Mouse (Mus musculus): ENCODE data around the gene Mobp. TPM values are rescaled to one million over a fixed set of nuclear protein-coding genes. Genes with fewer than 3 reads are reported as not detected.
"Not testable (repeated sequence)": the region's sequence is repeated elsewhere in the genome, so short reads cannot be mapped to it uniquely, and the experiment has no call there.

Gene Mobp
- 0.10 TPM in 1 of 2 replicates, not detected in the other for polyA plus RNA-seq (2015; fragmentation: Nextera tagmentation; extraction: Ambion mirVana)

DNA sequence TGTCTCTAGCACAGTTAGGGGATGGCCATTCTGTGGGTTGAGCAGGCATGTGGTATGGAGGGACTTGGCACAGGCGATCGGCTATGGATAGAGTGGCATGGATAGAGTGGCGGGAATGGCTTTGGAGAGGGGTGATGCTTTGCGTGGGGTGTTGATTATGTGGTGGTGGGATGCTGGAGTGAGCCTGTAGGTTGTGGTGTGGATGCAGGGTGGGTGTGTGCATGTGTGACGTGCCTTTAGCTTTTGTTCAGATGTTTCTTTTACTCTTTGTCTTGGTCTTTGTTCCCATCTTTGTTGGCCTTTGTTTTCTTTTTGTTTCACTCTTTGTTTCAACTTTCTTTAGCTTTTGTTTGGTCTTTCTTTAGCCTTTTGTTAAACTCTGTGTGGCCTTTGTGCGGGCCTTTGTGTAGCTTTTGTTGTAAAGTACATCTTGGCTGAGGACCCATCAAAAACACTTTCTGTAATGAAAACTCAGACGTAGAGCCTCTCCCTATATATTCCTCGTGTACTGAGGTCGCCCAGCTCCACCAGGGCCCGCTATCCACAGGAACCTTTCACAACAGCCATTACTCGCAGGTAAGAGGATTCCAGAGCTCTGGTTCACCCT is at the start of gene Mobp:
Gene Mobp, plus strand, starts transcription at position 486 of the 607 bp plus-strand sequence.
- no peak within 1 kb of the TSS for H3K4me2 ChIP-seq (ENCODE audit: low read length)
- H3K4me1 ChIP-seq (ENCODE audit: control insufficient read depth, insufficient read depth, low read length): no peaks in the 10 kb centered on the region
- H3K4me3 ChIP-seq (ENCODE audit: low read depth, low read length): no peak within 1 kb of the TSS
- H3K9ac ChIP-seq (ENCODE audit: low read depth, low read length): no peak within 1 kb of the TSS
- 34% methylated on average over 11 of the region's 11 CpGs for WGBS
- H3K27me3 ChIP-seq (ENCODE audit: control insufficient read depth, insufficient read depth, low read depth, low read length): no peaks in the 10 kb centered on the region
- H3K27ac ChIP-seq (ENCODE audit: low read length): no peak within 1 kb of the TSS
- H3K36me3 ChIP-seq (ENCODE audit: control insufficient read depth, insufficient read depth, low read length): no peaks in the 10 kb centered on the region
- ATAC-seq: no peak
- H3K9me3 ChIP-seq (replicated peaks; ENCODE audit: control insufficient read depth, low read length, poor library complexity, severe bottlenecking): no peaks in the 10 kb centered on the region

GRCm38 (mm10) chr9:120101165-120101564 is 48.3 kb upstream of the Mobp start:
- no peaks in the 10 kb centered on the region for H3K4me1 ChIP-seq (ENCODE audit: control insufficient read depth, insufficient read depth, low read length)
- no peak for ATAC-seq
- no peak overlapping the region for H3K4me3 ChIP-seq (ENCODE audit: low read depth, low read length)
- no peak overlapping the region for H3K27ac ChIP-seq (ENCODE audit: low read length)
- H3K9ac ChIP-seq (ENCODE audit: low read depth, low read length): no peak overlapping the region
- WGBS: 96% methylated on average over 2 of the region's 2 CpGs
- no peak overlapping the region for H3K4me2 ChIP-seq (ENCODE audit: low read length)
- no peaks in the 10 kb centered on the region for H3K9me3 ChIP-seq (replicated peaks; ENCODE audit: control insufficient read depth, low read length, poor library complexity, severe bottlenecking)
- no peaks in the 10 kb centered on the region for H3K36me3 ChIP-seq (ENCODE audit: control insufficient read depth, insufficient read depth, low read length)
- no peaks in the 10 kb centered on the region for H3K27me3 ChIP-seq (ENCODE audit: control insufficient read depth, insufficient read depth, low read depth, low read length)

DNA sequence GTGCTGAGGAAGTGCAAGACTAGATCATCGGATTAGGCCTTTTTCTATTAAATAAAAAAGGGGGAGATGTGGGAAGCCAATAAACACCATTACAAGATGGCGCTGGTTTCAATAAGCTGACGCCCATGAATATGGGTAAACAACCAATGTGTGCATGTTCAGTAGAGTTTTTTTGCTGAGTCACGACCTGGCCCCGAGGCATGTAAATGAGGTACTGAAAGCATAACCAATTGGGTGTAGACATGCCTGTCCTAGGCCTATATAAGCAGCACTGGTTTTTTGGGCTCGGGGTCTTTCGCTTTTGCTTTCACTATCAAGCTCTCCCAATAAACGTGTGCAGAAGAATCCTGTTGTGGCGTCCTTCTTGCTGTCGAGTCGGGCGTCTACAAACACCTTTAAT is 40.6 kb upstream of the Mobp start:
- not testable (repeated sequence) for H3K27ac ChIP-seq (ENCODE audit: low read length); H3K4me3 ChIP-seq (ENCODE audit: low read depth, low read length); ATAC-seq; H3K9me3 ChIP-seq (replicated peaks; ENCODE audit: control insufficient read depth, low read length, poor library complexity, severe bottlenecking); H3K9ac ChIP-seq (ENCODE audit: low read depth, low read length); H3K4me2 ChIP-seq (ENCODE audit: low read length); H3K4me1 ChIP-seq (ENCODE audit: control insufficient read depth, insufficient read depth, low read length); H3K27me3 ChIP-seq (ENCODE audit: control insufficient read depth, insufficient read depth, low read depth, low read length); H3K36me3 ChIP-seq (ENCODE audit: control insufficient read depth, insufficient read depth, low read length)
- WGBS: 98% methylated on average over 12 of the region's 12 CpGs

- Histone ChIP-seq H3K4me1 (ENCODE audit: control insufficient read depth, insufficient read depth, low read length) (peaks cover 8% of the 10 kb centered on the region), H3K4me3 (ENCODE audit: low read depth, low read length) (peak within 1 kb of the TSS; percentile 77), H3K9ac (ENCODE audit: low read depth, low read length) (peak within 1 kb of the TSS; percentile 78), H3K27me3 (ENCODE audit: control insufficient read depth, insufficient read depth, low read depth, low read length) (no peaks in the 10 kb centered on the region), H3K27ac (ENCODE audit: low read length) (peak within 1 kb of the TSS; percentile 95), H3K9me3 (replicated peaks; ENCODE audit: control insufficient read depth, low read length, poor library complexity, severe bottlenecking) (no peaks in the 10 kb centered on the region), H3K36me3 (ENCODE audit: control insufficient read depth, insufficient read depth, low read length) (no peaks in the 10 kb centered on the region), H3K4me2 (ENCODE audit: low read length) (peak within 1 kb of the TSS; percentile 61)
- ATAC-seq: peak; percentile 98
- WGBS: 1% methylated on average over 61 of the region's 62 CpGs
Measured at GRCm38 (mm10) chr9:120110211-120111018, 39.1 kb upstream of the Mobp start, which contains the start of gene Slc25a38. Gene Slc25a38, plus strand, starts transcription at chr9:120110374.

DNA sequence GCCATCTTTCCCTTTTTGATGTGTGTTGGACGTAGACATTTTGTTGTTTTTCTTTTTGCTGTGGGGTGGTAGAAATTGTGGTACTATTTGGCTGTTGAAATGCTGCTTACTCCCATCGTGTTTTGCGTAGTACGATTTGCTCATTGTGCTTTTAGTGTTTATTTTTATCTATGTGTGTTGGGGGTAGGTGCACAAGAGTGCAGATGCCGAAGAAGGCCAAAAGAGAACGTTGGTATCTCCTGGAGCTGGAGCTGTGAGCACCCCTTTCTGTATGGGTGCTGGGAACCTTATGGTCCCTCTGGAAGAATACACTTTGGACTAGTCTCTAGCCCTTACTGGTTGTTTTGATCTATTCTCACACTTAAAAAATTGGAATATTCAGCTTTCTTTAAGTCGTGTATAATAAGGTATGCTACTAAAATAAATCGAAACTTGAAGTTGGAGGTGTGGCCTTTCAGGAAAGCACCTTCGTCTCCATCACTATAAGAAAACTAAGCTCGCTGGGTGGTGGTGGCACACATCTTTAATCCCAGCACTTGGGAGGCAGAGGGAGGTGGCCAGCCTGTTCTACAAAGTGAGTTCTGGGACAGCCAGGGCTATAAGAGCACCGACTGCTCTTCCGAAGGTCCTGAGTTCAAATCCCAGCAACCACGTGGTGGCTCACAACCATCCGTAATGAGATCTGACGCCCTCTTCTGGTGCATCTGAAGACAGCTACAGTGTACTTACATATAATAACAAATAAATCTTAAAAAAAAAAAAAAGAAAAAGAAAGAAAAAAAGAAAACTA is 38.2 kb upstream of the Mobp start:
- ATAC-seq: no peak
- 86% methylated on average over 15 of the region's 15 CpGs for WGBS
- peak overlapping the region; percentile 78 for H3K9ac ChIP-seq (ENCODE audit: low read depth, low read length)

DNA sequence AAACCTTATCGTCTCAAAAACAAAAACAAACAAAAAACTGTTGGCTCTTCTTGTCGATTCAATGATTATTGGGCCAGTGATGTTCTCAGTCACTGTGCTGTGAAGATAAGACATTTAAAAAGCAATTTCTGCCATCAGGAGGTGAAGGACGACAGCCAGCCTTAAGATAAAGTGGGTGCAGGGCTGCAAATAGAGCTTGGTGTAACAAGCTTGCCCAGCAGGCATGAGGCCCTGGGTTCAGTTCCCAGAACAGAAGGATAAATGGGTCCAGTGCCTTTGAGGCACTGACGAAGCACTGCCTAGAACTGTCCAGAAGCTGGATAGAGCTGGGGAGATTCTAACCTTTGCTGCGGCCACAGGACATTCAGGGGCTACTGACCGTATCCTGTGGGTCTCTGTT is 37.0 kb upstream of the Mobp start:
- Histone ChIP-seq H3K27ac (ENCODE audit: low read length) (no peak overlapping the region), H3K27me3 (ENCODE audit: control insufficient read depth, insufficient read depth, low read depth, low read length) (no peaks in the 10 kb centered on the region), H3K4me2 (ENCODE audit: low read length) (no peak overlapping the region), H3K9me3 (replicated peaks; ENCODE audit: control insufficient read depth, low read length, poor library complexity, severe bottlenecking) (no peaks in the 10 kb centered on the region), H3K9ac (ENCODE audit: low read depth, low read length) (no peak overlapping the region), H3K36me3 (ENCODE audit: control insufficient read depth, insufficient read depth, low read length) (0 out of 2 replicates have a peak, but pooled peaks cover 2% of the 10 kb centered on the region), H3K4me1 (ENCODE audit: control insufficient read depth, insufficient read depth, low read length) (peaks cover 8% of the 10 kb centered on the region), H3K4me3 (ENCODE audit: low read depth, low read length) (no peak overlapping the region)
- WGBS: 93% methylated on average over 6 of the region's 6 CpGs
- no peak for ATAC-seq

More for the DNA sequence above, 38.2 kb upstream of the Mobp start:
- Histone ChIP-seq H3K27me3 (ENCODE audit: control insufficient read depth, insufficient read depth, low read depth, low read length) (no peaks in the 10 kb centered on the region), H3K4me2 (ENCODE audit: low read length) (peak overlapping the region; percentile 61), H3K27ac (ENCODE audit: low read length) (peak overlapping the region; percentile 95), H3K9me3 (replicated peaks; ENCODE audit: control insufficient read depth, low read length, poor library complexity, severe bottlenecking) (no peaks in the 10 kb centered on the region), H3K4me1 (ENCODE audit: control insufficient read depth, insufficient read depth, low read length) (peaks cover 8% of the 10 kb centered on the region), H3K4me3 (ENCODE audit: low read depth, low read length) (peak overlapping the region; percentile 77), H3K36me3 (ENCODE audit: control insufficient read depth, insufficient read depth, low read length) (no peaks in the 10 kb centered on the region)

GRCm38 (mm10) chr9:120113456-120113855 is 36.1 kb upstream of the Mobp start:
- Histone ChIP-seq H3K4me1 (ENCODE audit: control insufficient read depth, insufficient read depth, low read length) (peaks cover 8% of the 10 kb centered on the region), H3K4me2 (ENCODE audit: low read length) (no peak overlapping the region), H3K4me3 (ENCODE audit: low read depth, low read length) (no peak overlapping the region), H3K36me3 (ENCODE audit: control insufficient read depth, insufficient read depth, low read length) (0 out of 2 replicates have a peak, but pooled peaks cover 4% of the 10 kb centered on the region), H3K27me3 (ENCODE audit: control insufficient read depth, insufficient read depth, low read depth, low read length) (no peaks in the 10 kb centered on the region), H3K27ac (ENCODE audit: low read length) (no peak overlapping the region), H3K9ac (ENCODE audit: low read depth, low read length) (no peak overlapping the region), H3K9me3 (replicated peaks; ENCODE audit: control insufficient read depth, low read length, poor library complexity, severe bottlenecking) (no peaks in the 10 kb centered on the region)
- ATAC-seq: no peak
- WGBS: 94% methylated on average over 7 of the region's 7 CpGs

DNA sequence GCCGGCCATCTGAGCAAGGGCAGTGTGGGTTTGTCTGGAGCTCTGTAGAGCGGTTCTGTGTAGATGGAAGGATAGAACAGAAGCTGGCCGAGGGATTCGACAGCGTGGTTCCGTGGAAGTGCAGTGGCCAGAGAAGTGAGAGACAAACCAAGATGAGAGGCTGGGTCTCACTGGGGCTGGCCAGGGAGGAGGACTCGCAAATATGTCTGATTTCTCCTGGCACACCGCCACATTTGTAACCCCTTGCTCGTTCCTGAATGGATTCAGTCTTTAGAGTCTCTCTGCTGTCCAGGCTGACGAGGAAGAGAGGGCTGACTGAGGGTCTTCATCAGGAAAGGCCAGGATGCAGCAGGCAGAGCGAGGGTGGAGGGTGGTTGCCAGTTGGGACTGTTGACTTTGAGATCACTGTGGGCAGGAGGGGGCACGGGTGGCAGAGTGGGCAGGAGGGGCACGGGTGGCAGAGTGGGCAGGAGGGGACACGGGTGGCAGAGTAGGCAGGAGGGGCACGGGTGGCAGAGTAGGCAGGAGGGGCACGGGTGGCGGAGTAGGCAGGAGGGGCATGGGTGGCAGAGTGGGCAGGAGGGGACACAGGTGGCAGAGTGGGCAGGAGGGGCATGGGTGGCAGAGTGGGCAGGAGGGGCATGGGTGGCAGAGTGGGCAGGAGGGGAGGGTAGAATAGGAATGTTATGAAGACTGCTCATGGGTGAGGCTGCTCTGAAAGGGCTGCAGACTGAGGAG is 35.3 kb upstream of the Mobp start:
- peaks cover 5% of the 10 kb centered on the region; the same call in 1 of the 2 replicates for H3K36me3 ChIP-seq (ENCODE audit: control insufficient read depth, insufficient read depth, low read length)
- no peaks in the 10 kb centered on the region for H3K27me3 ChIP-seq (ENCODE audit: control insufficient read depth, insufficient read depth, low read depth, low read length)
- H3K4me2 ChIP-seq (ENCODE audit: low read length): no peak overlapping the region
- WGBS: 88% methylated on average over 17 of the region's 17 CpGs
- H3K4me1 ChIP-seq (ENCODE audit: control insufficient read depth, insufficient read depth, low read length): peaks cover 8% of the 10 kb centered on the region
- no peak for ATAC-seq
- H3K27ac ChIP-seq (ENCODE audit: low read length): no peak overlapping the region
- no peak overlapping the region for H3K9ac ChIP-seq (ENCODE audit: low read depth, low read length)
- no peaks in the 10 kb centered on the region for H3K9me3 ChIP-seq (replicated peaks; ENCODE audit: control insufficient read depth, low read length, poor library complexity, severe bottlenecking)
- H3K4me3 ChIP-seq (ENCODE audit: low read depth, low read length): no peak overlapping the region
